ENCODE assay signal across 18 mouse cellular contexts in the genomic region with DNA sequence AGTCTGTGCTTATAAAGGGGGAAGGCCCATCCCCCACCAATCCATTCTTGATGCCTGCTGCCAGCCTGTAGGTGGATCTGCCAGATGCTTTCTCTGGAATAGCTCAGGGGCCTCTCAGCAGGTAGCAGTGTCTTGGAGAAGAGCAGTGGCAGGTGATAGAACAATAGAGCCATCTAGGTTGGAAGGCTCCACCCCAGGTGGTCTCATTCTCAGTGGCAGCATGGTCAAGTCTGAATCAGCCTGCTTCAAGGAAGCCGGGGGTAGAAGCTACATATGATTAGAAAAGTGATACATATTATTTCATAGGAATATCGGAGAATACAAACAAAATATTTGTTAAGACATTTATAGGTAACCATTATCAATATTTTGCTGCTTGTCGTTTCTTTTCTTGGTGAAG. TPM values are rescaled to one million over a fixed set of nuclear protein-coding genes. Genes with fewer than 3 reads are reported as not detected.
"Had no signal": no experiment of that assay in that cellular context is flagged by ENCODE, and none has a peak within 500 bp of the region (broad histone marks: within the 10 kb centered on the region; RNA-seq: fewer than 3 reads in every experiment).

No protein-coding gene starts in this region.

RNA-seq across cellular contexts. Expression of gene 2900011O08Rik, which starts 4.7 kb away (rescaled TPM):
- total RNA-seq: common myeloid progenitor, adult 5-6 weeks; gastrocnemius, adult 18-20 months; gastrocnemius, adult 2 months; gastrocnemius, postnatal 25 days; gastrocnemius, postnatal 36 days; granulocyte monocyte progenitor cell, adult 5-6 weeks; heart, adult 18-20 months; heart, adult 2 months had no signal
- polyA plus RNA-seq: erythroblast, embryonic 14.5 days; gonadal fat pad, adult 2 months had no signal

RNA-seq across cellular contexts. Expression of gene Ifitm7, which starts 5.0 kb away (rescaled TPM):
- total RNA-seq: gastrocnemius, adult 18-20 months; gastrocnemius, adult 2 months; gastrocnemius, adult 8-10 months; gastrocnemius, postnatal 10 days; gastrocnemius, postnatal 14 days; gastrocnemius, postnatal 25 days; gastrocnemius, postnatal 36 days; gastrocnemius, postnatal 4 days; heart, adult 18-20 months; heart, adult 2 months; heart, adult 8-10 months had no signal
- polyA plus RNA-seq: embryonic facial prominence, embryonic 14.5 days; erythroblast, embryonic 14.5 days; heart, adult 2 months; heart, embryonic 11.5 days; heart, embryonic 13.5 days had no signal
